Comparison of ENCODE assay signal across 9 mouse cellular contexts in the genomic region with DNA sequence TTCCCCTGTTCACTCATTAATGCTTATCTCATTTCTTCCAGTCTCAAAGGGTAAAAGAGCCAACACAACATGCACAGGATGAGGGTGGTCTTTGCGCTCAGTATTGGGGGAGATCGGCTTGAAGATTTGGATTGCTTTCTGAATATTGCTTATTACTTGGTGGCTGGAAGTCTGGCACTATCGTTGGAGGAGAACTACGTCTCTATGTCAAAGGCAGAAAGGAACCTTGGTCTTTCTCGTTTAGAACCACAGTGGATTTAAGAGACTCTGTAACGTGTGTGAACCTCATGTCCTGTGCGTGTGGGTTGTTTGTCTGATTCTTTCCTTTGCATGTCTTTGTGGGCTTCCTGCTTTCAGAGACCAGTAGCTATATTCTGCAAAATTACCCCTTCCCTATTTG. TPM values are rescaled to one million over a fixed set of nuclear protein-coding genes. Genes with fewer than 3 reads are reported as not detected.
DNase-seq lines count a peak whose midpoint lies in the region; ATAC-seq and TF ChIP-seq lines count a peak whose summit lies in the region.
"Had no signal": no experiment of that assay in that cellular context is flagged by ENCODE, and none has a peak within 500 bp of the region (broad histone marks: within the 10 kb centered on the region; RNA-seq: fewer than 3 reads in every experiment).

No protein-coding gene starts in this region.

- DNase-seq in lung, postnatal 10 days = no peak
- no peak for DNase-seq in forebrain, embryonic 11.5 days (ENCODE audit: low spot score)
- DNase-seq in frontal cortex, postnatal 10 days (ENCODE audit: low spot score in 2 of 2) = no peak
- DNase-seq in adrenal gland, postnatal 14 days = no peak
- no peak for DNase-seq in frontal cortex, postnatal 36 days (ENCODE audit: low spot score in 2 of 2)
- DNase-seq: gastrocnemius, postnatal 25 days had no signal

- no peak overlapping the region for H3K27ac ChIP-seq in lung, embryonic 15.5 days
- H3K27ac ChIP-seq in forebrain, embryonic 11.5 days (ENCODE audit: low read depth, low read length) = no peak overlapping the region
- peak overlapping the region; percentile 31 for H3K27ac ChIP-seq in intestine, postnatal 0 days (ENCODE audit: low read depth, low read length)
- no peak overlapping the region for H3K27ac ChIP-seq in neural tube, embryonic 12.5 days

- WGBS in lung, embryonic 15.5 days = 35% methylated on average over 7 of the region's 7 CpGs
- WGBS in forebrain, embryonic 11.5 days = 77% methylated on average over 7 of the region's 7 CpGs
- 34% methylated on average over 7 of the region's 7 CpGs for WGBS in intestine, postnatal 0 days
- WGBS in neural tube, embryonic 12.5 days = 80% methylated on average over 7 of the region's 7 CpGs

- peak overlapping the region; percentile 93; the same call in 1 of the 2 replicates for H3K9ac ChIP-seq in lung, embryonic 15.5 days
- H3K9ac ChIP-seq in forebrain, embryonic 11.5 days (ENCODE audit: low read length) = peak overlapping the region; percentile 82; the same call in 1 of the 2 replicates
- H3K9ac ChIP-seq in intestine, postnatal 0 days (ENCODE audit: low read depth, low read length) = no peak overlapping the region
- H3K9ac ChIP-seq in neural tube, embryonic 12.5 days = peak overlapping the region; percentile 92; the same call in 1 of the 2 replicates

- H3K9me3 ChIP-seq in lung, embryonic 15.5 days = no peaks in the 10 kb centered on the region
- H3K9me3 ChIP-seq in forebrain, embryonic 11.5 days (ENCODE audit: control insufficient read depth, low read length) = no peaks in the 10 kb centered on the region
- no peaks in the 10 kb centered on the region for H3K9me3 ChIP-seq in intestine, postnatal 0 days (ENCODE audit: control insufficient read depth)
- H3K9me3 ChIP-seq in neural tube, embryonic 12.5 days = no peaks in the 10 kb centered on the region

- H3K36me3 ChIP-seq in lung, embryonic 15.5 days = no peaks in the 10 kb centered on the region
- H3K36me3 ChIP-seq in forebrain, embryonic 11.5 days (ENCODE audit: control insufficient read depth, insufficient read depth, low read length) = no peaks in the 10 kb centered on the region
- H3K36me3 ChIP-seq in intestine, postnatal 0 days (ENCODE audit: control insufficient read depth, insufficient read depth) = no peaks in the 10 kb centered on the region
- H3K36me3 ChIP-seq in neural tube, embryonic 12.5 days = no peaks in the 10 kb centered on the region

- TF ChIP-seq CTCF in intestine, postnatal 0 days (IDR thresholded peaks at IDR 0.05; ENCODE audit: low read depth) = no peak

- peak overlapping the region; percentile 64 for H3K4me2 ChIP-seq in lung, embryonic 15.5 days
- peak overlapping the region; percentile 71; the same call in 1 of the 2 replicates for H3K4me2 ChIP-seq in forebrain, embryonic 11.5 days (ENCODE audit: low read depth, low read length, severe bottlenecking)
- peak overlapping the region; percentile 92 for H3K4me2 ChIP-seq in intestine, postnatal 0 days (replicated peaks; ENCODE audit: low read depth)
- peak overlapping the region; percentile 75 for H3K4me2 ChIP-seq in neural tube, embryonic 12.5 days (replicated peaks)

- H3K4me1 ChIP-seq in lung, embryonic 15.5 days = peaks cover 37% of the 10 kb centered on the region
- H3K4me1 ChIP-seq in forebrain, embryonic 11.5 days (replicated peaks; ENCODE audit: control insufficient read depth, insufficient read depth, low read length) = peaks cover 6% of the 10 kb centered on the region; the same call in 1 of the 2 replicates
- 0 out of 2 replicates have a peak, but pooled peaks cover 15% of the 10 kb centered on the region for H3K4me1 ChIP-seq in intestine, postnatal 0 days (replicated peaks; ENCODE audit: control insufficient read depth, insufficient read depth, low read length)
- H3K4me1 ChIP-seq in neural tube, embryonic 12.5 days = peaks cover 8% of the 10 kb centered on the region; the same call in 1 of the 2 replicates

- no peak for ATAC-seq in lung, embryonic 15.5 days (ENCODE audit: borderline replicate concordance, extremely low read depth, low FRiP score, low TSS enrichment)
- ATAC-seq in forebrain, embryonic 11.5 days (replicated peaks; ENCODE audit: low FRiP score) = no peak
- no peak for ATAC-seq in intestine, postnatal 0 days
- no peak for ATAC-seq in neural tube, embryonic 12.5 days (ENCODE audit: low FRiP score, low read depth)

- peak overlapping the region; percentile 92 for H3K4me3 ChIP-seq in lung, embryonic 15.5 days
- peak overlapping the region; percentile 80 for H3K4me3 ChIP-seq in forebrain, embryonic 11.5 days (ENCODE audit: low read depth, low read length)
- peak overlapping the region; percentile 95 for H3K4me3 ChIP-seq in intestine, postnatal 0 days (ENCODE audit: low read depth, low read length)
- H3K4me3 ChIP-seq in neural tube, embryonic 12.5 days = peak overlapping the region; percentile 76; the same call in 1 of the 2 replicates

- H3K27me3 ChIP-seq in lung, embryonic 15.5 days = no peaks in the 10 kb centered on the region
- H3K27me3 ChIP-seq in forebrain, embryonic 11.5 days (ENCODE audit: control insufficient read depth, insufficient read depth, low read length) = no peaks in the 10 kb centered on the region
- no peaks in the 10 kb centered on the region for H3K27me3 ChIP-seq in intestine, postnatal 0 days (replicated peaks; ENCODE audit: control insufficient read depth, insufficient read depth, low read length)
- H3K27me3 ChIP-seq in neural tube, embryonic 12.5 days (replicated peaks) = no peaks in the 10 kb centered on the region

RNA-seq across cellular contexts. Expression of a gene that starts 1.5 kb away (rescaled TPM):
- polyA plus RNA-seq in lung, embryonic 15.5 days (2015; fragmentation: Nextera tagmentation; extraction: Ambion mirVana) = 45.5 and 45.7 TPM in 2 replicates
- polyA plus RNA-seq in forebrain, embryonic 11.5 days (2014; fragmentation: Nextera tagmentation; extraction: Ambion mirVana) = 41.3 and 42.7 TPM in 2 replicates
- polyA plus RNA-seq in intestine, postnatal 0 days (2015; fragmentation: Nextera tagmentation; extraction: Ambion mirVana) = 36.5 and 38.5 TPM in 2 replicates
- 79.0 and 86.9 TPM in 2 replicates for polyA plus RNA-seq in neural tube, embryonic 12.5 days (2016; fragmentation: Nextera tagmentation; extraction: Ambion mirVana)
- 68.3 and 87.3 TPM in 2 replicates for total RNA-seq in adrenal gland, postnatal 14 days (2021)
